20 mouse cellular contexts compared by ENCODE assay signal in the genomic region with DNA sequence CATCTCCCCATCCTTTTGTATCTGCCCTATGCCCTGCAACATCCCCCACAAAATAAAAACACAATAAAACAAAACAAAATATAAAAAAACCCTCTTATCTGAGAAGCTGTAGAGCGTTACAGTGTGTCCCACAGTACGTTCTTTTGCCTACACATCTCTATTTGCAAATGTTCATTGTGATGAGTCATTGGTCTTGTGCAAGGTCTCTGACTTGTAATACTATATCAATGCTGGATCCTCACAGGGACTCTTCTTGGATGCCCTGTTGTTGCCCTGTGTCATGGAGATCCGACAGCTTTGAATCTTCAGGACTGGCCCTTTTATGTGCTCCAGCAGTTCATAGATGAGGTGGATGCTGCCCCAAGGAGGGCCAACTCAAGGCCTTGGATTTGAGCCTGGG. TPM values are rescaled to one million over a fixed set of nuclear protein-coding genes. Genes with fewer than 3 reads are reported as not detected.
"Had no signal": no experiment of that assay in that cellular context is flagged by ENCODE, and none has a peak within 500 bp of the region (broad histone marks: within the 10 kb centered on the region; RNA-seq: fewer than 3 reads in every experiment).

No protein-coding gene starts in this region.

- H3K36me3 ChIP-seq: midbrain, embryonic 13.5 days; neural tube, embryonic 13.5 days; neural tube, embryonic 15.5 days had no signal

- H3K27me3 ChIP-seq: neural tube, embryonic 13.5 days; neural tube, embryonic 15.5 days had no signal

- DNase-seq: liver, postnatal 0 days; lung, embryonic 14.5 days; lung, postnatal 14 days; lung, postnatal 36 days; retina, postnatal 1 day; right cerebral cortex, adult 18-20 months; right cerebral cortex, postnatal 25 days; right cerebral cortex, postnatal 4 days; spleen, adult 18-20 months; thymus, adult 18-20 months; thymus, postnatal 14 days; thymus, postnatal 4 days had no signal

- H3K9ac ChIP-seq: liver, postnatal 0 days; lung, embryonic 14.5 days; midbrain, embryonic 13.5 days; neural tube, embryonic 13.5 days; neural tube, embryonic 15.5 days had no signal

- H3K9me3 ChIP-seq: megakaryocyte, embryonic 14.5 days; midbrain, embryonic 13.5 days; neural tube, embryonic 13.5 days; neural tube, embryonic 15.5 days had no signal

- H3K27ac ChIP-seq: macrophage; midbrain, embryonic 13.5 days; neural tube, embryonic 13.5 days; neural tube, embryonic 15.5 days had no signal

- ATAC-seq: liver, postnatal 0 days; midbrain, embryonic 13.5 days; midbrain, embryonic 16.5 days had no signal

- H3K4me2 ChIP-seq: lung, embryonic 14.5 days; midbrain, embryonic 11.5 days; midbrain, embryonic 13.5 days; neural tube, embryonic 13.5 days; neural tube, embryonic 15.5 days had no signal

- H3K4me1 ChIP-seq: midbrain, embryonic 13.5 days; neural tube, embryonic 15.5 days had no signal

- H3K4me3 ChIP-seq: megakaryocyte, embryonic 14.5 days; midbrain, embryonic 13.5 days; myocyte; neural tube, embryonic 13.5 days; neural tube, embryonic 15.5 days had no signal

RNA-seq across cellular contexts. Expression of a gene that starts 55.8 kb away (rescaled TPM):
- polyA plus RNA-seq: macrophage had no signal
